Mouse (Mus musculus) lung, postnatal 10 days (tissue): ENCODE measurements around the gene Pglyrp2.

Experiments used
- DNase-seq: peaks from one replicate; pipeline ENCODE4 v3.0.0; 2021

Gene Pglyrp2

GRCm38 (mm10) chr17:32402011-32402778 is 21.8 kb downstream of the Pglyrp2 start:
- DNase-seq: no peak

DNA sequence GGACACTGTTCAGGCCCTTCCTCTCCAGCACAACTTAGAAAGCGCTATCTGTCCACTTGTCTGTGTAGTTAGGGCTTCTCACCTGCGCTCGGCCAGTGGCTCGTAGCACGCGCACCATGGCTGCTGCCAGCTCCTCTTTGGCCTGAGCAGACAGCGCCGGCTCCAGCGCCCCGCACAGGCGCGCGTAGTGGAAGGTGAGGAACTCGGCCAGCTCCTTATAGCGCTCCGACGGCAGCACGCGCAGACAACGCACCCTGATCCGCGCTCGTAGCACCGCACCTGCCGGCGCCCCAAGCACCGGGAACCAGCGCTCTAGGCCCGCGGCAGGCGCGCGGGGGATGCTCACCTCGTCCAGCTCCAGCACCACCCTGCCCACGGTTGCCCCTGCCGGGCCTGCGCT is 27.7 kb downstream of the Pglyrp2 start:
- DNase-seq: no peak

DNA sequence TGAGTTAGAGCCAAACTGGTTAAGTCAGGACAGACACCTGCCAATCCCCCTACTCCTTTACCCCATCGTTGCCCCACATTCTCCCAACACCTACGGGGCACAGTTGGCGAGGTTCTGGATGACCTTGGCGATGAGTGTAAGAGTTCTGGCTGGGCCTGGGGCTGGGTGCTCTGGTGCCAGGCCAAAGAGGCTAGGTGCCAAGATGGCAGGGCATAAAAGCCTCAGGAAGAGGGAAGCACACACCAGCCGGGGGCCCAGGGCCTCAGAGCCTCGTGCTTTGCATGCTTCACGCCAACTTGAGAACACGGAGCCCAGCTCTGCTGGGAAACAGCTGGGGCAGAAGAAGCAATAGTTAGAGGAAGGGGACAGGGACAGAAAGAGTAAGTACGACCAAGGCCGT is 30.0 kb downstream of the Pglyrp2 start:
- no peak for DNase-seq

- peak; percentile 98 for DNase-seq
Measured at GRCm38 (mm10) chr17:32389101-32389659, 34.8 kb downstream of the Pglyrp2 start, which contains the start of gene Wiz. Gene Wiz (minus strand): TSS chr17:32389439.

DNA sequence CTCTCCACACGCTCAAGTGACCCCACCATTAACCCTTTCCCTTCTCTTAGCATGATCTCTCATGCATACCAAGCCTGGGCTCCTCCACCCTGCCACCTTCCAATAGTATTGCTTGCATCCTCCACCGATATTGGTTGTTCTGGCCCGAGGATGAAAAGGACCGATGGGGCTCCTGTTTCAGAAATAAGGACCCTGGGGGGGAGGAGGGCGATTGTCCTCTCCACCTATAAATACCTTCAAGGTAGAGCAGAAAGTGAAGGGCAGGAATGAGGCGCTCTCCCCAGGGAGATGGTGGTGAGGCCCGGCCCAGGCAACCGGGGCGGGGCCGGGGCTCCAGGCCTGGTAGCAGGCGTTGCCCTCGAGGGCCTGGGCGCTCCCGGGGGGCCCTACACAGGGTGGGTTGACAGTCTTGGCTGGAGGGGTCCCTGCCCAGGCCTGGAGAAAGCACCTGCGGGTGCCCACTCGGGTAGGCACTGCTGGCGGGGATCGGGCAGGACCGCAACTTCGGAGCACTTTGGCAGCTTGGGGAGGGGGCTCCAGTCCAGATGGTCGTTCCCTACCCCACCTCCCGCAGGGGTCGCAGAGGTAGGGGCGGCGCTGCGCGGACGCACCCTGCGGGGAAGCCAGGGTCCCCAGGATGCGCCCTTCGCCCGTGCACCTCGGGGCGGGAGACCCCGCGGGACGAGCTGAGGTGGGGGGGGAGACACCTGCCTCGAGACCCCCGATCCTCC is 35.4 kb downstream of the Pglyrp2 start:
- peak; percentile 45 for DNase-seq

- no peak for DNase-seq
Measured at GRCm38 (mm10) chr17:32387986-32388369, 36.0 kb downstream of the Pglyrp2 start.

DNA sequence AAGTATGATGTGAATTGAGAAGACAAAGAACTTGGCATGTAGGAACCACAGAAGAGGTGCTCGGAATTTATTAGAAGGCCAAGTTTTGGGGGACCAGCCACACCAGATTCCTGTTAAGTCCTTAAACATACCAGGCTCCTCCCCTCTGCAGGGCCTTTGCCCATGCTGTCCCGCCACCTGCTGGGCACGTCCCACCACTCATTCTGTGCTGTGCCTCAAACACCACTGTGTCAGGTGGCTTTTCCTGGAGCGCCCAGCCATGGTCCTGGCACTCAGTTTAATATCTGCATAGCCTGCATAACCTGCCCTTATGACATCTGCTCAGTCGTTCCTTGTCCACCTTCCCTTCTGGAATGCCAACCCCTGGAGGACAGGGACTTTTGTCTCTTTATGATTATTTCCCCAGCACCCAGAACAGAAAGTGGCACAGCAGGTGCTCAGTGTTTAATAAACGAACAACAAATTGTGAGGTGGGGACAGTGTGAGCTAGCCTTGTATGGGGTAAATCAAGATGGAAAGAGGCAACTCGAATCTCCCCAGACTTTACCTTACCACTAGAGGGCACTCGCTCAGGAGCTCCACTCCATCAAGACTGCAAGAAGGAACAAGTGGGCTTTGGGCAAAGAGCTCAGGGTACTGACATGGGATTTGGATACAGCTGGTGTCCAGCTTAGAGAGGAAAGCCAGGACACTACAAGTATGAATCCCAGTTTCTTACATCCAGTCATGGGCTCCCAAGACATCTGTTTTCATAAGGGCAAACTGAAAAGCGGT is 37.1 kb downstream of the Pglyrp2 start:
- DNase-seq: peak; percentile 58

DNA sequence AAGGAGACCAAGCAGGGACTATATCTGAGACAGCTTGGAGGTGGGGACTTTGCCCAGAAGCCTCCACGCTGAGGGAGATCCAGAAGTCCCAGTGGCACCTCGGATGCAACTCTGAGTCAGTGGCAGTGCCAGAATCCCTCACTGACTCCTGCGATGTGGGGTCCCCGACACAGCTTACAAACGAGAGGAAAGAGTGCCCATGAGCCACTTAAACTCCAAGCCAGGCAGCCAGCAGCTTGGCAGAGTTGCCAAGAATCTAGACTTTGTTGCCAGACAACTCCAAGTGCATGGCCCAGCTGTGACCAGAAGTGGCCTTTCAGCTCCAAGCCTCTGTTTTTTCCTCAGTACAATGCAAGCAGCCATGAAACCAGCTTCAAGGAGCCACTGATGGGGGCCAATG is 40.3 kb downstream of the Pglyrp2 start:
- no peak for DNase-seq

- no peak for DNase-seq
Measured at GRCm38 (mm10) chr17:32382576-32382975, 41.4 kb downstream of the Pglyrp2 start.

- no peak for DNase-seq
Measured at GRCm38 (mm10) chr17:32378786-32379185, 45.2 kb downstream of the Pglyrp2 start.

GRCm38 (mm10) chr17:32377137-32377536 is 46.8 kb downstream of the Pglyrp2 start:
- no peak for DNase-seq

DNA sequence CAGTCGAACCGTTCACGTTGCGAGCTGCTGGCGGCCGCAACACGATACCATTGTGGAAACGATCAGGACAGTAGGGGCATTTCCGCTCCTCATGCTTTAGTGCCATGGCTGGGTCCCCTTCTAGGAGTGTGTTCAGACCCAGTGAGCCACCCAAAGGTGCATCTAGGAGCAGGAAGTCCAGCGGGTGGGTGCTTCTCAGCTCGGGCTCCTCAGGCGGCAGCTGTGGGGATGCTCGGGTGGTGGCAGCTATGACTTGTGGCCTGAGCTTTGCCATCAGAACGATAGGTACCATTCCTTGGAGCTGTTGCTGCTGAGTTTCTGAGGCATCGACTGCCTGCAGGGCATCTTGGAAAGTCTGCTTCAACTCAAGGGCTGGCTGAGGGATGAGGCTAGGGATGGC is 47.5 kb downstream of the Pglyrp2 start:
- DNase-seq: no peak

DNA sequence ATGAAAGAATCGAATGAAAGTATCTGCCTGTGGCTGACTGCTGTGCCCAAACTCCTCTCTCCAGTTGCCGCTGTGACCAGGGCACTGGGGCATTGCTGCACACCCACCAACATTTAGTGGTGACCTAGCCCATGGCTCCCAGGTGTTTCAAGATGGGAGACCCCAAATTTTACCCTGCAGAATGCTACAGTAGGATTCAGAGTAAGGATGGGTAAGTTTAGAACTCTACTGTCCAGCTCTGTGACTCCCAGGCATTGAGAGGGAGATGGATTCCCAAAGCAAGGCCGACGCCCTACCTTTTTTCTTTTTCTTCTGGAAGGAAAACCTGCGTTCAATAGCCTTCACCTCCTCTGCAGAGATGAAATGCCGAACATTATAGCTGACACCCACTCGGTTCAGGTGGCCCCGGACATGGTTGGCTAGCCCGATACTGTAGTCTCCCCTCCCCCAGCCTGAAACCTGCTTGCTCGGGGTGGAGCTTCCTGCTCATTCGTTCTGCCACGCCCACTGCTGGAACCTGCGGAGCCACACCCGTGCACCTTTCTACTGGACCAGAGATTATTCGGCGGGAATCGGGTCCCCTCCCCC is 54.9 kb downstream of the Pglyrp2 start:
- no peak for DNase-seq

DNA sequence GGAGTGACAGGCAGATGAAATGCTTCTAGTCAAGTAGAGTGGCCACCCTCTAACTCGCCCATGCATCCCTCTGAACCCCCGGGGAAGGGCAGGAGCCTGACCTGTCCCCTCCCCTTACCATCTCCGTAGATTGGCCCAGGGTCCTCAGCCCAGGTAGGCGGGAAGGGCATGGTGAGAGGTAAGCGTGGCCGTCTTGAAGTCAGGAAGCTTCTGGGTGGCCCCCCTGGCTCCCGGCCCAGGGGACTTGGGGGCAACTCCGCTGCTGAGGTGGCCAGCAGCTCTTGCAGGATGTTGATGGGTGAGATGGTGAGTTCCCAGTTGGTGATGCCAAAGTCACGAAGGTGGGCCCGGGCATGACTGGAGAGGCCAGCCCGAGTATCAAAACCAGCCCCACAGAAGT is 56.3 kb downstream of the Pglyrp2 start:
- DNase-seq: no peak

DNA sequence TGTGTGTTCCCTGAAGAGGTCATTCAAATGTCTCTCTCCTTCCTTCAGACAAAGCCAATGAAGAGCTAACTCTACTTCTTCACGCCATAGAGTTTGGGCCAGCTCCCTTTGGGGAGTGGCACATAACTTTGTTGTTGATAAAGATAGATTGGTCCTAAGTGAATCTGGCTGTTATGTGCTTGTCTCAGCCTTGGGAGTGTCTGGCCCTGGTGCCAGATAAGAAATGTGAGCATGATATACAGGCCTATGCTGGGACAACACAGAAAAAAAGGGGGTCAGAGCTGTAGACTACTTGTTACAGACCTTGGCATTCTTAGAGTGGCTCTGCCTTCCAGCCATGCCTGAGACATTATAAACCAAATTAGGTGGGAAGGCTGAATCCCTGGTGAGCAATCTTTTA is 58.7 kb downstream of the Pglyrp2 start:
- no peak for DNase-seq

GRCm38 (mm10) chr17:32364850-32365249 is 59.1 kb downstream of the Pglyrp2 start:
- no peak for DNase-seq

DNA sequence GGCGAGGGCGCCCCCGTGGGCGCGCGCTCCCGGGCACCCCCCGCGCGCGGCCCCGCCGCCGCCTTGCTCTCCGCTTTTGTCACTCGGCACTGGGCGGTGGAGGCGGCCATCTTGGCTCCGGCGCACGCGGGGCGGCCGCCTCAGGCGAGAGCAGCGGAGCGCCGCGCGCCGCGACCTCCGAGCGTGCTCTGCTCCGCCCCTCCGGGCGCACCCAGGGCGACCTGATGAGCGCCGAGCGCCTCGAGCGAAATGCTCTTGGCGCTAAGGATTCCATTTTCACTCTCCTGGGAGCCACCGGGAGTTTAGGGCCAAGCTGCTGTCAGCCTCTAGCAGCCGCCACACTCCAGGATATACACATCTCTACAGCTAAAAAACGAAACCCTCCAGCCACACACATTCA is 59.6 kb downstream of the Pglyrp2 start:
- peak; percentile 93 for DNase-seq

DNA sequence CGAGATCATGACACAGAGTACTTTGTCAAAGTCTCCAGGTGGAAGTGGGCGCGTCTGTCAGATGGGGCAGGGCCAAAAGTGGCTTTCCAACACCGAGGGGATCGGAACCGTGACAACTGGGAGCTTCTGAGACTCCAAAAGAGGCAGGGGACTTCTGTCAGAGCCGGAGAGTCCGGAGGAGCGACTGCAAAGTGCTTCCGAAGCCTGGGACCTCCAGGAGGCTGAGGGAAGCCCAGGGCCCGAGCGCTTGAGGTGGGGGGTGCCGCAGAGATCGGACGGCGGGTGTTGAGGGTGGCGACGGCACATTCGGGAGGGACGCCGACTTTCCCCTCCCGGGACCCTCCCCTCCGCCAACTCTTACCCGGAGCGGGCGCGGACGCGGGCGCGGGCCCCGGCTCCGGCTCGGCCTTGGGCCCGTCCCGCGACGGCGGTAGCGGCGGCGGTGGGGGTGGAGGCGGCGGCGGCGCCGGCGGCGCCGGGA is 60.1 kb downstream of the Pglyrp2 start:
- DNase-seq: no peak

DNA sequence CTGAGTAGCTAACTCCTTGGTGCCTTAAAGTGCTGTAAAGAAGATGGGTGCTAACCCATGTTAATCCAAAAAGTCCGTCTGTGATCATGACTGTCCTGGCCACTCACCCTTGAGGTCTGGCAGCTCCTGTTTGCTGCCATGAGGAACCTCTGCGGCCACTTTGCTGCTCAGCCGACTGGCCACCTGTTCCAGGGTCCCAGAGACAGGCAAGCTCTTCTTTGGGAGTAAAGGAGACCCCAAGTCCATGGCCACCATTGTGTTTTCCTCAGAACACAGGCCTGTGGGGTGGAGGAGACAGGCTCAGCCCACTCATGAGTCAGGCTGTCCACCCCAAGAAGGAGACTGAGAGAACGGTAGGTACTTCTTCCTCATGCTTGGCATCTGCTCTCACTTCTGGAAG is 61.3 kb downstream of the Pglyrp2 start:
- DNase-seq: no peak
